In the genomic region with DNA sequence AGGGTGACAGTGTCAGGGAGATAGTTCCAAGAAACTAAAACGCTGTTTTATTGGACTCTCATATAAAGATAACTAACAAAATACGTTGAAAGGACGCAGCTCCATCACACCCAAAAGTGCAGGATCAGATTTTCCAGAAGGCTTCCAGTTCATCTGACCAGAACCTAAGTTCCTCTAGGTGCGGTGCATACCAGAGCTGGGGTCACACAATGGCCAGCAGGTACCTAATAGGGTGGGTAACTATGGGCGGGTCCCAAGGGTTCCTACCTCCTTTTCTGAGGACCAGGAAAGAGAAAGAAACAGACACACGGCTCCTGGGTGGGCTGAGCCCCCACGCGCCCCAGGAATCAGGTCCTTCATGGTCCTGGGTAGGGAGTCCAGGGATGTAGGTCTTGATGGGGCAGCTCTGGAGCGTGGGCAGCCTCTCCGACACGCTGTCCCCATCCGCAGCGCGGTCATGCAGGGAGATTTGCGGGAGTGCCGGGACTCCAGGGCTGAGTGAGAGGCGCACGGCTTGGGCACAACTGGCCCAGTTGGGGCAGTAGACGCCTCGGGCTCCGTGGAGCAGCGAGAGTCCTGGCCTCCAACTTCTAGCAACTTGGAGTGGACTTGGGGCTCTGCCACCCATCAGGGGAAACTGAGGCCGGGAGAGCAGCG, we compare ENCODE assay signal across 8 mouse cellular contexts. TPM values are rescaled to one million over a fixed set of nuclear protein-coding genes. Genes with fewer than 3 reads are reported as not detected.
DNase-seq lines count a peak whose midpoint lies in the region; ATAC-seq and TF ChIP-seq lines count a peak whose summit lies in the region.

No protein-coding gene starts in this region.

- H3K27ac ChIP-seq in spleen, adult 2 months (ENCODE audit: insufficient read depth, low read length): no peak overlapping the region
- peak overlapping the region; percentile 69 for H3K27ac ChIP-seq in kidney, embryonic 16.5 days (ENCODE audit: low read length)
- no peak overlapping the region for H3K27ac ChIP-seq in midbrain, embryonic 16.5 days (ENCODE audit: low read length)

- H3K27me3 ChIP-seq in spleen, adult 2 months (ENCODE audit: control insufficient read depth, insufficient read depth, low read length): no peaks in the 10 kb centered on the region
- H3K27me3 ChIP-seq in kidney, embryonic 16.5 days (ENCODE audit: insufficient read depth, low read length): no peaks in the 10 kb centered on the region
- no peaks in the 10 kb centered on the region for H3K27me3 ChIP-seq in midbrain, embryonic 16.5 days (ENCODE audit: control insufficient read depth, insufficient read depth, low read depth, low read length)

- peak overlapping the region; percentile 89 for H3K9ac ChIP-seq in kidney, embryonic 16.5 days (replicated peaks; ENCODE audit: low read length)
- peak overlapping the region; percentile 68 for H3K9ac ChIP-seq in midbrain, embryonic 16.5 days (ENCODE audit: low read depth, low read length)

- no peaks in the 10 kb centered on the region for H3K9me3 ChIP-seq in kidney, embryonic 16.5 days (ENCODE audit: low read length)
- no peaks in the 10 kb centered on the region for H3K9me3 ChIP-seq in midbrain, embryonic 16.5 days (replicated peaks; ENCODE audit: control insufficient read depth, low read length, poor library complexity, severe bottlenecking)

- DNase-seq in cerebellum, adult 9-10 months: peak; percentile 51
- DNase-seq in cerebellum, postnatal 4 days (ENCODE audit: low spot score in 2 of 2): no peak
- no peak for DNase-seq in spleen, adult 2 months (ENCODE audit: low read depth in 1 of 2, low spot score in 2 of 2)
- DNase-seq in spleen, postnatal 36 days (ENCODE audit: low spot score in 2 of 2): no peak
- DNase-seq in thymus, postnatal 36 days: no peak
- no peak for DNase-seq in frontal cortex, postnatal 14 days (ENCODE audit: low spot score in 2 of 2)

- ATAC-seq in kidney, embryonic 16.5 days (ENCODE audit: low FRiP score, low TSS enrichment): peak; percentile 43
- peak; percentile 66 for ATAC-seq in midbrain, embryonic 16.5 days

- TF ChIP-seq CTCF in spleen, adult 2 months (IDR thresholded peaks at IDR 0.05; ENCODE audit: extremely low read depth, insufficient read depth, insufficient read length, insufficient replicate concordance): no peak

- H3K36me3 ChIP-seq in spleen, adult 2 months (ENCODE audit: control insufficient read depth, insufficient read depth, low read length): no peaks in the 10 kb centered on the region
- no peaks in the 10 kb centered on the region for H3K36me3 ChIP-seq in kidney, embryonic 16.5 days (ENCODE audit: insufficient read depth, low read length)
- H3K36me3 ChIP-seq in midbrain, embryonic 16.5 days (ENCODE audit: control insufficient read depth, insufficient read depth, low read length): no peaks in the 10 kb centered on the region

- TF ChIP-seq POLR2A in spleen, adult 2 months (IDR thresholded peaks at IDR 0.05; ENCODE audit: low read depth, low read length): no peak

- WGBS in spleen, adult 2 months: 19% methylated on average over 24 of the region's 24 CpGs
- 9% methylated on average over 24 of the region's 24 CpGs for WGBS in kidney, embryonic 16.5 days
- WGBS in midbrain, embryonic 16.5 days: 11% methylated on average over 24 of the region's 24 CpGs

- peak overlapping the region; percentile 66 for H3K4me3 ChIP-seq in spleen, adult 2 months (ENCODE audit: extremely low read depth, insufficient read depth, insufficient read length)
- peak overlapping the region; percentile 86 for H3K4me3 ChIP-seq in kidney, embryonic 16.5 days (ENCODE audit: low read length)
- H3K4me3 ChIP-seq in midbrain, embryonic 16.5 days (ENCODE audit: low read depth, low read length): peak overlapping the region; percentile 67

- peak overlapping the region; percentile 96 for H3K4me2 ChIP-seq in kidney, embryonic 16.5 days (replicated peaks; ENCODE audit: low read depth, low read length)
- peak overlapping the region; percentile 99 for H3K4me2 ChIP-seq in midbrain, embryonic 16.5 days (ENCODE audit: low read length)

- H3K4me1 ChIP-seq in spleen, adult 2 months (ENCODE audit: control insufficient read depth, insufficient read depth, insufficient read length): peaks cover 2% of the 10 kb centered on the region; the same call in 1 of the 2 replicates
- peaks cover 31% of the 10 kb centered on the region for H3K4me1 ChIP-seq in kidney, embryonic 16.5 days (ENCODE audit: insufficient read depth, low read length)
- H3K4me1 ChIP-seq in midbrain, embryonic 16.5 days (ENCODE audit: control insufficient read depth, insufficient read depth, low read length): peaks cover 13% of the 10 kb centered on the region; the same call in 1 of the 2 replicates

RNA-seq across cellular contexts. Expression of a gene that starts 0.8 kb away (rescaled TPM):
- 7.2 TPM in 2 replicates for polyA plus RNA-seq in spleen, adult 2 months (2012; rRNA removed)
- 21.0 and 21.9 TPM in 2 replicates for polyA plus RNA-seq in kidney, embryonic 16.5 days (2015; fragmentation: Nextera tagmentation; extraction: Ambion mirVana)
- 10.3 and 11.1 TPM in 2 replicates for polyA plus RNA-seq in midbrain, embryonic 16.5 days (2015; fragmentation: Nextera tagmentation; extraction: Ambion mirVana)
